Mouse (Mus musculus): ENCODE data around the gene Lbx2. TPM values are rescaled to one million over a fixed set of nuclear protein-coding genes. Genes with fewer than 3 reads are reported as not detected.
A peak's percentile ranks its signal among the peaks of the same experiment; 100 is the strongest.

Lbx2 gene
- 8.6 TPM in 2 replicates for polyA plus RNA-seq (2015; fragmentation: Nextera tagmentation; extraction: Ambion mirVana)

- Histone ChIP-seq H3K4me3 (ENCODE audit: low read length) (peak within 1 kb of the TSS; percentile 41), H3K4me2 (replicated peaks; ENCODE audit: low read depth, low read length) (peak within 1 kb of the TSS; percentile 56), H3K36me3 (ENCODE audit: insufficient read depth, low read length) (peaks cover 7% of the 10 kb centered on the region), H3K9ac (replicated peaks; ENCODE audit: low read length) (peak within 1 kb of the TSS; percentile 63), H3K4me1 (ENCODE audit: insufficient read depth, low read length) (peaks cover 54% of the 10 kb centered on the region), H3K27ac (ENCODE audit: low read length) (0 out of 2 replicates have a peak within 1 kb of the TSS, but pooled peaks have one; percentile 5), H3K27me3 (ENCODE audit: insufficient read depth, low read length) (peaks cover 30% of the 10 kb centered on the region), H3K9me3 (ENCODE audit: low read length) (no peaks in the 10 kb centered on the region)
- ATAC-seq (ENCODE audit: low FRiP score, low TSS enrichment) = no peak
- WGBS = 6% methylated on average over 41 of the region's 42 CpGs
These were observed at the start of gene Lbx2 for GRCm38 (mm10) chr6:83086121-83087035. Lbx2 (plus strand) TSS chr6:83086367.

GRCm38 (mm10) chr6:83037188-83037587 is 49.0 kb upstream of the Lbx2 start:
- Histone ChIP-seq H3K4me2 (replicated peaks; ENCODE audit: low read depth, low read length) (no peak overlapping the region), H3K9ac (replicated peaks; ENCODE audit: low read length) (no peak overlapping the region), H3K4me3 (ENCODE audit: low read length) (no peak overlapping the region), H3K9me3 (ENCODE audit: low read length) (no peaks in the 10 kb centered on the region), H3K27ac (ENCODE audit: low read length) (no peak overlapping the region), H3K27me3 (ENCODE audit: insufficient read depth, low read length) (no peaks in the 10 kb centered on the region), H3K36me3 (ENCODE audit: insufficient read depth, low read length) (no peaks in the 10 kb centered on the region), H3K4me1 (ENCODE audit: insufficient read depth, low read length) (peaks cover 25% of the 10 kb centered on the region)
- no peak for ATAC-seq (ENCODE audit: low FRiP score, low TSS enrichment)
- 85% methylated on average over 8 of the region's 8 CpGs for WGBS

- H3K4me3 ChIP-seq (ENCODE audit: low read length) = peak overlapping the region; percentile 31
- peak; percentile 68 for ATAC-seq (ENCODE audit: low FRiP score, low TSS enrichment)
- peak overlapping the region; percentile 53 for H3K9ac ChIP-seq (replicated peaks; ENCODE audit: low read length)
- H3K27ac ChIP-seq (ENCODE audit: low read length) = no peak overlapping the region
- 13% methylated on average over 24 of the region's 24 CpGs for WGBS
- no peaks in the 10 kb centered on the region for H3K36me3 ChIP-seq (ENCODE audit: insufficient read depth, low read length)
- no peaks in the 10 kb centered on the region for H3K27me3 ChIP-seq (ENCODE audit: insufficient read depth, low read length)
- no peaks in the 10 kb centered on the region for H3K9me3 ChIP-seq (ENCODE audit: low read length)
- peak overlapping the region; percentile 50 for H3K4me2 ChIP-seq (replicated peaks; ENCODE audit: low read depth, low read length)
- peaks cover 19% of the 10 kb centered on the region for H3K4me1 ChIP-seq (ENCODE audit: insufficient read depth, low read length)
These were observed 47.6 kb upstream of the Lbx2 start for GRCm38 (mm10) chr6:83038496-83039012.

- Histone ChIP-seq H3K4me3 (ENCODE audit: low read length) (no peak overlapping the region), H3K27ac (ENCODE audit: low read length) (no peak overlapping the region)
These were observed 45.6 kb upstream of the Lbx2 start for GRCm38 (mm10) chr6:83040601-83041000.

GRCm38 (mm10) chr6:83043561-83043960 is 42.6 kb upstream of the Lbx2 start:
- ATAC-seq (ENCODE audit: low FRiP score, low TSS enrichment) = no peak
- no peak overlapping the region for H3K4me2 ChIP-seq (replicated peaks; ENCODE audit: low read depth, low read length)
- 75% methylated on average over 6 of the region's 6 CpGs for WGBS
- H3K27ac ChIP-seq (ENCODE audit: low read length) = no peak overlapping the region
- peaks cover 4% of the 10 kb centered on the region for H3K4me1 ChIP-seq (ENCODE audit: insufficient read depth, low read length)
- no peaks in the 10 kb centered on the region for H3K36me3 ChIP-seq (ENCODE audit: insufficient read depth, low read length)
- no peak overlapping the region for H3K4me3 ChIP-seq (ENCODE audit: low read length)
- no peaks in the 10 kb centered on the region for H3K27me3 ChIP-seq (ENCODE audit: insufficient read depth, low read length)
- no peak overlapping the region for H3K9ac ChIP-seq (replicated peaks; ENCODE audit: low read length)
- no peaks in the 10 kb centered on the region for H3K9me3 ChIP-seq (ENCODE audit: low read length)

More at GRCm38 (mm10) chr6:83040601-83041000, 45.6 kb upstream of the Lbx2 start:
- peaks cover 9% of the 10 kb centered on the region for H3K4me1 ChIP-seq (ENCODE audit: insufficient read depth, low read length)
- H3K4me2 ChIP-seq (replicated peaks; ENCODE audit: low read depth, low read length) = no peak overlapping the region
- no peak overlapping the region for H3K9ac ChIP-seq (replicated peaks; ENCODE audit: low read length)
- WGBS = 85% methylated on average over 5 of the region's 5 CpGs
- no peaks in the 10 kb centered on the region for H3K27me3 ChIP-seq (ENCODE audit: insufficient read depth, low read length)
- H3K9me3 ChIP-seq (ENCODE audit: low read length) = no peaks in the 10 kb centered on the region
- ATAC-seq (ENCODE audit: low FRiP score, low TSS enrichment) = no peak
- H3K36me3 ChIP-seq (ENCODE audit: insufficient read depth, low read length) = no peaks in the 10 kb centered on the region

GRCm38 (mm10) chr6:83043993-83044392 is 42.2 kb upstream of the Lbx2 start:
- no peak for ATAC-seq (ENCODE audit: low FRiP score, low TSS enrichment)
- H3K4me1 ChIP-seq (ENCODE audit: insufficient read depth, low read length) = no peaks in the 10 kb centered on the region
- no peaks in the 10 kb centered on the region for H3K27me3 ChIP-seq (ENCODE audit: insufficient read depth, low read length)
- H3K4me2 ChIP-seq (replicated peaks; ENCODE audit: low read depth, low read length) = no peak overlapping the region
- H3K4me3 ChIP-seq (ENCODE audit: low read length) = no peak overlapping the region
- no peak overlapping the region for H3K27ac ChIP-seq (ENCODE audit: low read length)
- H3K9me3 ChIP-seq (ENCODE audit: low read length) = no peaks in the 10 kb centered on the region
- no peaks in the 10 kb centered on the region for H3K36me3 ChIP-seq (ENCODE audit: insufficient read depth, low read length)
- WGBS = 91% methylated on average over 5 of the region's 5 CpGs
- H3K9ac ChIP-seq (replicated peaks; ENCODE audit: low read length) = no peak overlapping the region

GRCm38 (mm10) chr6:83044742-83045141 is 41.4 kb upstream of the Lbx2 start:
- Histone ChIP-seq H3K9me3 (ENCODE audit: low read length) (no peaks in the 10 kb centered on the region), H3K27me3 (ENCODE audit: insufficient read depth, low read length) (no peaks in the 10 kb centered on the region), H3K4me3 (ENCODE audit: low read length) (no peak overlapping the region), H3K4me2 (replicated peaks; ENCODE audit: low read depth, low read length) (no peak overlapping the region), H3K4me1 (ENCODE audit: insufficient read depth, low read length) (no peaks in the 10 kb centered on the region), H3K36me3 (ENCODE audit: insufficient read depth, low read length) (no peaks in the 10 kb centered on the region), H3K27ac (ENCODE audit: low read length) (no peak overlapping the region), H3K9ac (replicated peaks; ENCODE audit: low read length) (no peak overlapping the region)
- WGBS = 76% methylated on average over 9 of the region's 9 CpGs
- ATAC-seq (ENCODE audit: low FRiP score, low TSS enrichment) = no peak

GRCm38 (mm10) chr6:83049367-83049766 is 36.8 kb upstream of the Lbx2 start:
- Histone ChIP-seq H3K4me3 (ENCODE audit: low read length) (no peak overlapping the region), H3K36me3 (ENCODE audit: insufficient read depth, low read length) (peaks cover 15% of the 10 kb centered on the region), H3K4me1 (ENCODE audit: insufficient read depth, low read length) (peaks cover 10% of the 10 kb centered on the region), H3K27me3 (ENCODE audit: insufficient read depth, low read length) (no peaks in the 10 kb centered on the region), H3K4me2 (replicated peaks; ENCODE audit: low read depth, low read length) (no peak overlapping the region), H3K9ac (replicated peaks; ENCODE audit: low read length) (no peak overlapping the region), H3K9me3 (ENCODE audit: low read length) (no peaks in the 10 kb centered on the region), H3K27ac (ENCODE audit: low read length) (no peak overlapping the region)
- ATAC-seq (ENCODE audit: low FRiP score, low TSS enrichment) = no peak
- WGBS = 73% methylated on average over 10 of the region's 10 CpGs

GRCm38 (mm10) chr6:83053136-83053960 is 32.8 kb upstream of the Lbx2 start:
- Histone ChIP-seq H3K9ac (replicated peaks; ENCODE audit: low read length) (peak overlapping the region; percentile 94), H3K4me1 (ENCODE audit: insufficient read depth, low read length) (peaks cover 20% of the 10 kb centered on the region), H3K9me3 (ENCODE audit: low read length) (no peaks in the 10 kb centered on the region), H3K36me3 (ENCODE audit: insufficient read depth, low read length) (peaks cover 33% of the 10 kb centered on the region), H3K27ac (ENCODE audit: low read length) (peak overlapping the region; percentile 87), H3K4me3 (ENCODE audit: low read length) (peak overlapping the region; percentile 97), H3K27me3 (ENCODE audit: insufficient read depth, low read length) (no peaks in the 10 kb centered on the region), H3K4me2 (replicated peaks; ENCODE audit: low read depth, low read length) (peak overlapping the region; percentile 90)
- ATAC-seq (ENCODE audit: low FRiP score, low TSS enrichment) = no peak; the same call in 1 of the 2 replicates
- WGBS = 1% methylated on average over 26 of the region's 26 CpGs
